Mouse (Mus musculus) urinary bladder, postnatal 14 days (tissue): Measurements from ENCODE around the gene Zfp641.
A peak's percentile ranks its signal among the peaks of the same experiment; 100 is the strongest.

Experiments used
- DNase-seq: peaks from one replicate; pipeline ENCODE4 v3.0.0; 2021; ENCODE audit warnings: low spot score

The Zfp641 gene

GRCm38 (mm10) chr15:98295628-98296551 lies at the start of gene Zfp641:
TSS of gene Zfp641 (minus strand) at chr15:98296161.
- peak; percentile 52 for DNase-seq

GRCm38 (mm10) chr15:98340887-98341286 lies 44.9 kb upstream of the Zfp641 start, which contains the start of gene Olfr284:
TSS of gene Olfr284 (minus strand) at chr15:98340987.
- no peak for DNase-seq

DNA sequence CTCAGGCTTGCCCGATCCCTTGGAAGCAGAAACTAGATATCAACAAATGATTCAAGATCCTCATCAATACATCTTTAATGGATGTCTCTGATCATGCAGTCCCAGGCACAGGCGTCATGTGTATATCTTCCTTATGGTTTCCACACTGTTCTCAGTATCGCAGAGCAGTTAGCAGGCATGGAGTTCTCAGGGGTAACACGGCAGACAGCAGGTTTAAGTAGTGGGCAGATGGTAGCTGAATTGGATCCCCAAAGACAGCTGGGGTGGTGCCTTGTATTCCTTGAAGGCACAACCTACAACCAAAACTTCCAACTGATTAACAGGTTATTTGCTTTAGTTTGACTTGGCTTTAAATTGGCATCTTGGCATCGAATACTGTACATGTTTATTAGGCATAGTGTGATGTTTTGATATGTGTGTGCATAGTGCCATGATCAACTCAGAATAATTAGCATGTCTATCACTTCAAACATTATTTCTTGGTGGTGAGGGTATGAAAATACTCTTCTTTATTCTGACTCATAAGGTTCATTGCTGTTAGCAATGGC lies 21.3 kb upstream of the Zfp641 start, which contains the start of gene Olfr285:
Gene Olfr285 (minus strand): TSS at position 177 of the 548 bp plus-strand sequence.
- no peak for DNase-seq

DNA sequence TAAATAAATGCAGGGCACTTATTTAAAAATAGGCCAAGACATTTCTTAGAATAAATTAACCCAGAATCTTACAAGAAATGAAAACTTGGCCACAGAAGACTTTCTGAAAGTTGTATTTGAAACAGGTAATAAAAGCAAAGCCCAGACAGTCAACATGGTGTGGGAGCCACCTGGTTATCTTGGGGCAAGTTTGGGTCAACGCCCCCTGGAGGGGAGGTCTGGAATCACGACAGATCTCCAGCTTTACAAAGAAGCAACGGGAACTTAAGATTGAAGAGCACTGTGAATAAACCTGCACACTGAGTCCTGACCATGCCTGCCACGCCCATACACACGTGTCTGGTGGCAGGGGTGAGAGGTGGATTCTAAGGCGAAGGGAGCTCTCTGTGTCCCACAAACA lies 19.7 kb upstream of the Zfp641 start:
- no peak for DNase-seq

GRCm38 (mm10) chr15:98293651-98294050 lies 2.3 kb downstream of the Zfp641 start:
- DNase-seq = no peak

GRCm38 (mm10) chr15:98288566-98288965 lies 7.4 kb downstream of the Zfp641 start:
- DNase-seq = no peak

DNA sequence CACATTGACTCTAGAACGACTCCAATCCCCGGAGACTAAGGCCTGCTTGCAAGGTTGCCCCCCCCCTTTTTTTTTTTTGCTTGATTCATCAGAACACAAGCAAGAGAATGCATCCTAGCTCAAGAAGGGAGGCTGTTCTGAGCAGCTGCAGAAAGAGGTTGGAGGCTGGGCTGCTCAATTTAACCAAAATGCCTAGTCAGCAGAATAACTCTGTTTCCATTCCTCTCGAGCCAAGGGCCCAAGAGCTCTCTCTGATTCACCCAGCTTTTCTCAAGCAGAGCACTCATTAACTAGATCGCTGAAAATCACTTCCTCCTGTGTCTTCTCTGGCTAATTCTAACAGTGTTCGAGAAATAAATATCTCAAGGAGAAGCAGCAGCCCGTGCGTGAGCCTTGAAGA lies 9.5 kb downstream of the Zfp641 start:
- no peak for DNase-seq

DNA sequence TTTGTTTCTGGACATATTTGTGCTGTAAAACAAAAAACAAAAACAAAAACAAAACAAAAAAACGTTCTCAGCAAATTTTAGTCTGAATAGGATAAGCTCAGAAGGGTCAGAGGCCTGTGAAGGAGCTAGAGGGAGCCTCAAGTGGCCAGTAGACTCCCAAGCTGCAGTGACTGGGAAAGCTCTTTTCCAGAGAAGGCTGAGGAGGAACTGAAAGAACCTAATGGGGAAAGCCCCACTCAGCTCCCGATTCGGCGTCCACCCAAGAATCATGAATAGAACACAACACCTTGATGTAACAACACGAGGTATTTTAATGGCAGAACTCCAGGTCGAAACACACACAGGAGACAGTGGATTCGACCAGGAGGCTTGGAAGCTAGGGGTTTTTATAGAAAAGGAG lies 38.2 kb downstream of the Zfp641 start:
- no peak for DNase-seq

- no peak for DNase-seq
Measured at GRCm38 (mm10) chr15:98257193-98257592, 38.8 kb downstream of the Zfp641 start, which contains the start of gene H1fnt. TSS of gene H1fnt (minus strand) at chr15:98257293.

DNA sequence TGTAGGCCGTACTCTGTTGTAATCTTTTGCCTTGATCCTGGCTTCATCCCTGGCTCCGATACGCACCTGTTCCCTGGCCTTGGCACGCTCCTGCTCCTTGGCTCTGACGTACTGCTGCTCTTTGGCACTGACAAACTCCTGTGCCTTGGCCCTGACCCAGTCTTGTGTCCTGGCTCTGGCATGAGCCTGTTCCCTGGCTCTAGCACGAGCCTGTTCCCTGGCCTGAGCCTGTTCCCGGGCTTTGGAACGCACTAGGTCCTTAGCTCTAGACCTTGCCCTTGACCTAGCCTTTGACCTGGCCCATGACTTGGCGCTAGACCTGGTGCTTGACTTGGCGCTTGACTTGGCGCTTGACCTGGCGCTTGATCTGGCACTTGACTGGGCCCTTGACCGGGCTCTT lies 39.7 kb downstream of the Zfp641 start:
- DNase-seq = no peak
